Mouse (Mus musculus): ENCODE measurements at regions not wholly inside any gene's neighbourhood (a gene's known extent, or its start where the extent isn't known, plus 50 kb on each side); places are given as distances from the start of the nearest gene placed in this dataset.
"Not testable (repeated sequence)": the region's sequence is repeated elsewhere in the genome, so short reads cannot be mapped to it uniquely, and the experiment has no call there.

GRCm38 (mm10) chr12:92886394-92887075 lies 1037.6 kb upstream of the Sel1l start:
- DNase-seq (ENCODE audit: low read depth), result not testable (repeated sequence)

DNA sequence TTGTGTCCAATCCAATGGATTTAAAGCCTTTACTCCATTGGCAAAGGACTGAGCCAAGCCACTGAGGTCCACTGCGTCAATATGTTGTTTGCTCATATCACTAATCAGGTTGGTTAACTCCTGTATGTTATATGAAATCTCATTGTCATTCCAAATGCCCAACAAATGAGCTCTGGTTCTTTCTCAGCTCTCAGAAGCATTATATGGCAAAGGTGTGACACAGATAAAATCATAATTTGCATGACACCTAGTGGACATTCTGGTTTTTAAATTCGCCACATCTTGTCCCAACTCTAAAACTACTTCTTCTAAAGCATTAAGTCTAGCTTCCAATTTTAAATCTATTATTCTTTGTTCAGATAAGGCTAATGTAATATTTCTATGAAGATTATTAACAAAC lies 1035.1 kb upstream of the Sel1l start:
- not testable (repeated sequence) for DNase-seq (ENCODE audit: low read depth)

DNA sequence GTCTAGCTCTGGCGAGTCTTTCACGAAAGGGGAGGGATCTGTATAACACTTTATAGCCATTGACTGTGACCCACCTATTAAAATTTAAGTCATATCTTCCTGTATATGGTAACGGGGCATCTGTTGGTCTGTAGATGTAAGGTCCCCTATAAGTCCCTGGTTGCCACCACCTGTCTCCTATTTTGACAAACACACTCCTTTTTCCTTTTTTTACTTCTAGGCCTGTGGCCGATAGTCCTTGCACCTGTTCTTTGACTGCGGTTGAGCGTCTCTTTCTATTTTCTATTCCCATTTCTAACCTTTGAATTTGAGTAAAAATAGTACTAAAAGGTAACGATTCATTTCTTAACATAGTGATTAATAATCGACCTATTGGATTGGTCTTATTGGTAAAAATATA lies 1034.1 kb upstream of the Sel1l start:
- not testable (repeated sequence) for DNase-seq (ENCODE audit: low read depth)

GRCm38 (mm10) chr12:92882540-92882939 lies 1033.6 kb upstream of the Sel1l start:
- not testable (repeated sequence) for DNase-seq (ENCODE audit: low read depth)

DNA sequence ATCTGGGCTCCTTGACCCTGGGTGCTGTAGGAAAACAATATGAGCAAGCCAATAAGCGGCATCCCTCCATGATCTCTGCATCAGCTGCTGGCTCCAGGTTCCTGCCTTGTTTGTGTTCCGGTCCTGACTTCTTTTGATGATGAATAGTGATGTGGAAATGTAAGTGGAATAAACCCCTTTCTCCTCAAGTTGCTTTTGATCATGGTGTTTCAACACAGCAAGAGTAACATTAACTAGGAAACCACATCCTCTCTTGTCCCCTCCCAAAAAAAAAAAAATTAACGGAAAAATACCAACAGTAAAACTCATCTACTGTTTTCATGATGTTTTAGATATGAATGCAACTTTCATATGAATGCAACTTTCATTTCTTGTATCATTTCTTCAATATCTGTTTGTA lies 1024.6 kb upstream of the Sel1l start:
- DNase-seq (ENCODE audit: low read depth), result no peak

GRCm38 (mm10) chr12:92869336-92869735 lies 1020.4 kb upstream of the Sel1l start:
- DNase-seq (ENCODE audit: low read depth), result no peak

GRCm38 (mm10) chr12:92823090-92823786 lies 974.3 kb upstream of the Sel1l start:
- DNase-seq (ENCODE audit: low read depth), result no peak

- DNase-seq (ENCODE audit: low read depth), result no peak
Measured at GRCm38 (mm10) chr12:92818610-92819009, 969.7 kb upstream of the Sel1l start.

DNA sequence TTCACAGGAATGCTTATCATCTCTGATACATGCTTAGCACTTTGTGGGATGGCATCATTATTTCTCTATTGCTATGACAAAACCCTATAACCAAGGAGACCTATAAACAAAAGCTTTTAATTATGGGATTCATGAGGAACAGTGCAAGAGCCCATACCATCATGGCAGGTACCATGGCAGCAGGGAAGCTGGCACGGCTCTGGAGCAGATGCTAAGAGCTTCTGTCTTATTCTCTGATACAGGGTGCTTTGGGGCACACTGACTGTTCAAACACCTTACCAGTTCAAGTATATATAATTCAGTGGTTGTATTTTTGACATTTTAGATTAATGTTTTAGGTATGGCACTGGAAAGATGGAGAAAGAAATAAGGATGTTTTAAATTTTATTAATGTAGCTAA lies 952.2 kb upstream of the Sel1l start:
- DNase-seq (ENCODE audit: low read depth), result no peak

GRCm38 (mm10) chr12:92783362-92783761 lies 934.4 kb upstream of the Sel1l start:
- no peak for DNase-seq (ENCODE audit: low read depth)

DNA sequence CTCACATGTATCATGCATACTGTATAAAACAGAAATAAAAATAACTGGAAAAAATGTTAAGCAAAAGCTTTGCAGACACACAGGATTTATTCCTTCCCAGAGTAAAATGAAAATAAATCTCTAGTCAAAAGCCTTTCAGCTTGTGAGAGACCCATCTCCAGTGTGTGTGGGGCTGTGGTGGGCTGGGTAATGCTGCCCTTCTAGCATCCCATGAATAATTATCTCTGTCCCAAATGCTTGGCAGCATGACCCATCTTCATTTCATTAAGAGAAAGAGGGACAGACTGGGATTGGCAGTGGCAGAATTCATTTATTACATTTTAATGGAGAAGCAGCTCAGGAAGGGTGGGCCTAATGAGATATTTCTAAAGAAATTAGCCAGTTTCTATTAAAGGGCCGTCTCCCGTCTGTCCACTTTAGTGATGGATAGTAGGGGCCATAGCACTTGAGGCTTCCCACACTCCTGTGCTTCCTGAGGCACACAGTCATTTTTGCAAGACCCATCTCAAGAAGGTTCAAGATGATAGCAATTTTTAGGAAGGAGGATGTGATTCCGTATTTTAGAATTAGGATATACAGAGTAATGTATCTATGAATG lies 930.8 kb upstream of the Sel1l start:
- no peak for DNase-seq (ENCODE audit: low read depth)

DNA sequence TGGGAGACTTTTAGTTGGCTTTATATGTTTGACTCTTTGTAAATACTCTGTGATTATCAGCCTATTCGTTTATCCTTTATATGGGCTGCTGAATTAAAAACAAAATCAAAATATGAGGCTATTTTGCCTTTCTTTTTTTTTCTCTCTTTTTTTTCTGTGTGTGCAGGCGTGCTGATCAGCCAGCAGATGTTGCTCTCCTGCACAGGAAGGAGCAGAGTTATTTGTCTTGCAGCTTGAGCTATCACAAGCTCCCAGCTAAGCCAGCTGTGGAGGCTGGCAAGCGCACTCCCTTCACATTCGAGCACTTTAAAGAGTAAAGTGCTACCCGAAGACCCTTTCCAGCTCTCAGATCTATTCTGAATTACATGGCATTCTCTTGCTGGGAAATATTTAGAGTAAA lies 926.7 kb upstream of the Sel1l start:
- no peak for DNase-seq (ENCODE audit: low read depth)

- DNase-seq (ENCODE audit: low read depth), result no peak
Measured at GRCm38 (mm10) chr12:92748576-92748975, 899.6 kb upstream of the Sel1l start.

DNA sequence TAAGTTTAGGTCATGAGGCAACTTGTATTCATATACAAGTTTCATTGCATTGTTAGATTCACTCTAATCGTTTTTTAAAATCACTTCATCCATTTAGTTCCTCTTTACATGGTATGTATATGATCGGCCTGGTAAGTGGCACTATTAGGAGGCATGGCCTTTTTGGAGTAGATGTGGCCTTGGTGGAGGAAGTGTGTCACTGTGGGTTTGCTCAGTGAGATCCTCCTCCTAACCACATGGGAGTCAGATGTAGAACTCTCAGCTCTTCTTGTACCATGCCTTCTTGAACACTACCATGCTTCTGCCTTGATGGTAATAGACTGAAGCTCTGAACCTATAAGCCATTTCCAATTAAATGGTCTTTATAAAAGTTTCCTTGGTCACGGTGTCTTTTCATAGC lies 891.9 kb upstream of the Sel1l start:
- DNase-seq (ENCODE audit: low read depth), result no peak

DNA sequence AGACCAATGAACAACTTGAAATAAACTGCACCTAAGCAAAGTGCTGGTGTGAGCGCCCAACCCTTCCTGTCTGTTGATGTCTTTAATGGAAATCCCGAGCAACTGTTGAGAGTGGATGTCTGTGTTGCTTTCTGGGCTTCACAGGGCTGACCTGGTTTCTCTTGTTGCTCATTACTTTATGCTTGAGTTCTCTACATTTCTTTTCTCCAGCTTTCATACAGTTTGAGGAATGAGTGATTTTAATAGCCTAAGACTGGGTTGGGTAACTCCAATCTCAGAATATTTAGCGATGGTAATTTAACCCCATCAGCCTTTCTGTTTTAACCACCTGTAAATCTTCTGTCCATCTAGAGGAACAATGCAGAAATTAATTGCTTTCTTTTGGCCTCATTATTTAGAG lies 890.2 kb upstream of the Sel1l start:
- no peak for DNase-seq (ENCODE audit: low read depth)

DNA sequence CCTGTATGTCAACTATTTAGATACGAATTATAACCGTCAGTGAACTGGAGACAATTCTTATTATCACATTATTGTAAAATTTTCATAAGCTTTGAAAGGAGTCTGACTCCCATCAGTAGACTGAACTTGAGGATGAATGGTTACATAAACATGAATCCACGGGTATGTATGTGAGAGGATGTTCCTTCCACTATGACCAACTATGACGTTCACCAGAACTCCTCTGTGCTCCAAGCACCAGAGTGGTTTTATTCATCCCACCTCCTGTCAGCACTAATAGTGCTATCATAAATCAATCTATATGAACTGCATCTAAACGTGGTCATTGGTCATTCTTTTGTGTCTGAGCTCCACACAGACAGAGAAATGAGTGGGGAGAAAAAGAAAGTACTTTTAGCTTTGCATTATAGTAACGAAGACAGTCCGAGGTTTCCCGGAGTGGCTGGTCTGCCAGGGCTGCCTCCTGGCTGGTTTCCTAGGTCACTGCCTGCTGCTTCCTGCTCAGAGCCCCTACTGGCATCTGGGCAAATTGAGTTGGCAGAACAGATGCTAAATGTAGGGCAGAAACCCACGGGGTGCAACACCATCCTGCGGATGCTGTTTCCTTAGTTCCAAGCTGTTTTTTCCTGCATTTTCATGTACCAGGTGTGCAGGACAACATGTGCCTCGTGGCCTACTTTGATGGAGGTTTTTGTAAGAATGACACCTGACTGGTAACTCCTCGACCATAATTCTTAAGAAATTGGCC lies 888.8 kb upstream of the Sel1l start:
- DNase-seq (ENCODE audit: low read depth), result no peak

DNA sequence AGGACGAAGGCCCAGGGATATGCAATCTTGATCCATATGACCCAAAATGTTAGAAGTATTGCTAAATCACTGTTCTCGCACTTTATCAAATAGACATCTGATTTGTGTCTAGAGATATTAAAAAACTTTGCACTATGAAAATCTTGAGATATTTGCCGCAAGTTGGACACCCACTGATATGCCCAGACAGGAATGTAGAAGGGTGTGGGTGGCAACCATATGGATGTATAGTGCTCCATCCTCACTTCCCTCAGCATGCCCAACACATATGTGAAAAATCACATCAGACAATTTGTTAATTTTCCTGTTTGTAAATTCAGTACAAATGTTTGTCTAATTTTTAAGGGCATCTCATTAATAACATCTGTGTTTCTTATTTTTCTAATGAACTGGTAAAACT lies 874.1 kb upstream of the Sel1l start:
- DNase-seq (ENCODE audit: low read depth), result no peak

DNA sequence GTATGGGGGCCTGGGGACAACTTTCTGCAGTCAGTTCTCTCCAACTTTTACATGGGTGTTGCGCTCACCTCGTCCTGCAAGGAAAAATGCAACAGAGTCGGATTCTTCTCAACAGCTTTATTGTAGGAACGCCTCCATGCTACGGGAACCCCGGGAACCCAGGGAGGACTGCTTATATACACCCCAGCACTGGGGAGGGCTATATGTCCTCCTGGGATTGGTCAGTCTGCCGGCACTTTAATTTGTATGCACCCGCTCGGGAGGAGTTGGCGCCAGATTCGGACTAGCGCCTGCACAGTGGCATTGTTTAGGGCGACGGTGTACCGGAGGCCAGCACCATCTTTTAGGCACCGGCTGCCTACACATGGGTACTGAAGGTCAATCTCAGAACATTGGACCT lies 864.5 kb upstream of the Sel1l start:
- DNase-seq (ENCODE audit: low read depth), result no peak

- no peak for DNase-seq (ENCODE audit: low read depth)
Measured at GRCm38 (mm10) chr12:92708466-92708865, 859.5 kb upstream of the Sel1l start.

DNA sequence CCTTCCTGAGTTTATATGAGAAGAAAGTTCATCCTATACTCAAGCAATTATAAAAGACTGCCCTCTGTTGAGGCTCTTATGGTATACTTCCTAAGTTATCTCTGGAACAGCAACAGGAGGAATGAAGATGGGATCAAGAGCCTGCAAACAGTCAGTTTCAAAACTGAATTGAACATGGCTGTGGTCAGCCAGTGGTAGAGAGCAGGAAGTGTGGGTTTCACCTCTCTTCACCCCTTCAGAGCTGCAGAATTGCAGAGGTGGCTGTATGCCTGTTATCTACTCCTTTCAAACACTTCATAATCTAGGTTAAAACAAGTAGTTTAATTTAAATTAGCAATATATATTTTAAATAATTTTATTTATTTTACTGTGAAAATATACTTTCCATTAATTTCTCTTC lies 854.8 kb upstream of the Sel1l start:
- DNase-seq (ENCODE audit: low read depth), result no peak

DNA sequence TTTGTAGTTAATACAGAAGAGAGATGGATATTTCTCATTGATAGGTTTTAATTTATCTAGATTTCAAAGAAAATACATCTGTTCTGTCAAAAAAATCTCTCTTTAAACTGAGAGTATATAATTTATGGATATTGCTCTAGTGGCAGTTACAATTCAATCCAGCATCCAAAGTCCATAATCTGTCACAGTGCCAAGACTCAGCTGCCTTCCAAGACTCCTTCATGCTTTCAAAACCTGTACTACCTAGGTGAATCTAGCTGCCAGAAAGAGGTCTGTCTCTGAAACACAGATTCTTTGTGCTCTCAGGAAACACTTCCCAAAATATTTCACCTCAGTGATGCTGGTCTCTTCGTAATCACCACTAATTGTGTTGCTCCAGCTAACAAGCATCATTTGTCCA lies 844.0 kb upstream of the Sel1l start:
- no peak for DNase-seq (ENCODE audit: low read depth)

DNA sequence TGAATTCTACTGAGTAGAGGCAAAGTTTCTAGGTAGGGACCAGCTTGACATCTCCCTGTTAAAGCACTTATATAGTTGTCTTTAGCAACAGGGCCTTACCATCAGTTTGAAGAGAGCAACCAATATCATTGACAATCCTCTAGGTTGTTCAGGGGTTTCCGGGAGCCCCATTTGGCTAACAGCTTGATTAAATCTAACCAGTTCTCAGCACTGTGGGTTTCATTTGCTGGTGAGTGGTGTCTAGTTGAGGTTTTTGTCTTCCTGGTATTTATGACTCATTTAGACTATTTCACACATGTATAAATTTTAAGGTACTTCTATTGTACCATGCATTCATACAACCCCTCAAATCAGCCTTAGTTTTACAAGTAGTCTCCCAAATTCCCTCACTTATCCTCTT lies 823.4 kb upstream of the Sel1l start:
- DNase-seq (ENCODE audit: low read depth), result no peak

DNA sequence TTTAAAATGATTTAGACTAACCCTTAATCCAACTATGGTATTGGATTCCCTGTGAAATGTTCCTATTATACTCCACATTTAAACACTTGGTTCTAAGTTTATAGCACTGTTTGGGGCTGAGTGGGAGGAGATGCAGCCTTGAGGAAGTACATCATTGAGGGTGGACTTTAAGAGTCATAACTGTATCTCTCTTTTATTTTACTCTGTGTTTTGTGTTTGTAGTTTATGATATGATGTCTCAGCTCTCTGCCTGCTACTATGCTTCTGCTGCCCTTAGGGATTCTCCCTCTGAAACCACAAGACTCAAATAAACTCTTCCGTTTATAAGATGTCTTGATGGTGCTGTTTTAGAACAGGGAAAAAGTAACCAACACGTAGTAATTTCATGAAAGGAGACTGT lies 797.7 kb upstream of the Sel1l start:
- DNase-seq (ENCODE audit: low read depth), result no peak

All from fibroblast of lung, adult 2 months (primary cell).